Mouse (Mus musculus) frontal cortex, postnatal 10 days (tissue): ENCODE results near the gene Vps53.
"Not testable (repeated sequence)": the region's sequence is repeated elsewhere in the genome, so short reads cannot be mapped to it uniquely, and the experiment has no call there.

Experiments
- DNase-seq, 2 experiments: peaks; one replicate each; pipeline ENCODE4 v3.0.0; 2022; ENCODE audit warnings: low spot score in 2 of 2, mixed read lengths in 1 of 2

The Vps53 gene

DNA sequence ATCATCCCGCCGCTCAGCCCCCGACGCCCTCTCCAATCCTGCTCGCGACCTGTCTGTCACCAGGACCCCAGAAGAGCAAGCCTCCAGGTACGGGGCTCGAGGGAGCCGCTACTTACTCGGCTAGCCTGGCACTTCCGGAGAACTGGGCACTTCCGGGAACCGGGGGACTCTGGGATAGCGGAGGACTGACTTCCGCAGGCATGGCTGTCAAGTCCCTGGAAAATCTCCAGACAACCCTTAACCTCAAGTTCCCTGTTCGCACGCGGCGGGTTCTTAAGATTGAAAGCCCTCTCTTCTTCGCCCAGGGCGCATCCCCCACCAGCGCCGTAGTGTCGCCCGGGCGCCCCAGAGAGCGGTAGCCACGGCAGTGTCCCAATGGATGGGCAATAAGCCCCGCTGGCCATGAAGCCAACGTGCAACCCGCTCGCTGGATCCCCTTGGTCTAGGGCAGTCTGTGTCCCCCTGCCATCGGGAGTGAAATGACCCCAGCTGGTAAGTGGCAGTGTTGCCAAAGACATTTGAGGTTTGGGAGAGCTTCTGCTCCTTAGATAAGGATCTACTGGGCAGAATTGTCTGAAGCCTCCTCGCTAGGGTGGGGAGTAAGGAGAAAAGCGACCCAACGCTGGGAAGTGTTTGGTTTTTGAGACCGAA is at the start of gene Vps53, which contains the start of gene Fam57a:
Vps53 (minus strand) TSS at position 153 of the 651 bp plus-strand sequence.
Fam57a (plus strand) TSS at position 177 of the 651 bp plus-strand sequence.
- peak; percentile 72 to 81 for DNase-seq

DNA sequence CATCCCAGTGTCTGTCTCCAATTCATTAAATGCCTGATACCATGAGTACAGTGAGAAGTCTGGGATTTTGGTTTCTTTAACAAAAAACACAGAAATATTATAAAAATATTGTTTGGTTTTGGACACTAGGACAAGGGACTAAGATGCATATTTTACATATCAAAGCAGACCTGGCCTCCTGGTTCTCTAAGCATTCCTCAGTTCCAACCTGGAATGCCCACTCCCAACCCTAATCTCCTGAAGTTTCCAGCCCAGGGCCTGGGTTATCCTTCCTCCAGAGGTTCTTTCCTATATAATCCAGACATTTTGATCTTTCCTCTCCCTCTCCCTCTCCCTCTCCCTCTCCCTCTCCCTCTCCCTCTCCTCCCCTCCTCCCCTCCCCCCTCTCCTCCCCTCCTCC is 45.6 kb upstream of the Vps53 start:
- DNase-seq, result no peak

DNA sequence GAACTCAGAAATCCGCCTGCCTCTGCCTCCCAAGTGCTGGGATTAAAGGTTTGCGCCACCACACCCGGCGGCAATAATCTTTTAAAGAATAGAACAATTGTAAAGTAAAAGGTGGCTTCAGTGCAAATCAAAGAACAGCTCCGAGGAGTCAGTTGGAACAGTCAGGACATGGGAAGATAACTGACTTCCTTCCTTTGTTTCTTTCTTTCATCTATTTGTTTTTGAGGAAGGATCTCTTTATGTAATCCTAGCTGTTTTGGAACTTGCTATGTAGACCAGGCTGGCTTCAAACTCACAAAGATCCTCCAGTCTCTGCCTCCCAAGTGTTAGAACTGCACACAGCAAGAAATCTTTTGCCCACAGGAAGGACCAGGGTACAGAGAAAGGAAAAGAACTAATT is 45.2 kb upstream of the Vps53 start:
- no peak for DNase-seq

DNA sequence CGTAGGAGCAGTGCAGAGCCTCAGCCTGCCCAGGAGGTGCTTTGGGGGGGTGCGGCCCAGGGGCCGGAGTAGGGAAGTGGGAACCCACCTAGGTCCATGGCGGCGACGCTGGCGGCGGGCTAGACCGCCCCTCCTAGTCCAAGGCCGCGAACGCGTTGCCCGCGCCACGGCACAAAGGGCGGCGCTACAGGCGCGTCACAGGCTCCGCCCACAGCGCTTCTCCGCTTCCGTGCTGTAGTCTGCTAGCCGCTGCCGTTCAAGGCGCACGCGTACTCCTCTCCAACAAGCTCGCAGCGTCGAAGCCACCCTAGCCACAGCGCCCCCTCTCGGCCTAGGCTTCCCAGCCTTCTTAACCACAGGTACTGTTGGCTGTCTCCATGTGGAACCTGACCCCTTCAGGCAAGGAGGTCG is 37.9 kb upstream of the Vps53 start, which contains the start of the genes Dbil5 and Gemin4:
Dbil5 (plus strand) TSS at position 219 of the 411 bp plus-strand sequence.
Gemin4 (minus strand) TSS at position 275 of the 411 bp plus-strand sequence.
- DNase-seq, result peak; percentile 92 to 95

DNA sequence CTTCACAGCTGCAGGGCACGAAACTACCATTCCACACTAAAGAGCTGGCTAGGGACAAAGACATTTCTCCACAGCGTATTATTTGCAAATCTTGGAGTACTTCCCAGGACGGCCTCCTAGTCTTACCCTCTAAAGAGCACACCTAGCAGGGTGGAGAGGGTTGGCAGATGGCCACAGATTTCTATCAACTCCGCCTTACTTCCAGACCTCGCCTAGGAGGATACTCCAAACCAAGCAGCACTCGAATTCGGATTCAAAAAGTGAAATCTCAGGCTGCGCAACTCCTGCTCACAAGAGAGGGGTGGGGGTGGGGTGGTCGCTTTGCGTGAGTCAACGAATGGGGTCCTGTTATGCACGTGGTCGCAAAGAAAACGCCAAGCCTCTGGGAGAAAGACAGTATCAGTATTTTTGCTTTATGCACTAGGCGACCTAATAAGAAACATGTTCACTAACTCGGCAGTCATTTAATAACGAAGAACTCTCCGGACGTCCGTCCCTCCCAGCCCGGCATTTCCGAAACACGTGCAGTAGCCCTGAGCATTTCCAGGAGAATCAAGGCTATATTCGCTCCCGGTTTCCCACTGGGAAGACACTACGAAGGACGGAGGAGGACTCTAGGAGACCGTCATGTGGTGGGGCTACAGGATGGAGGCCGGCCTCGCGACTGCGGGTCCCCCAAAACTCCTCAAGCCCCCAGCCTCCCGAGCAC is 37.4 kb upstream of the Vps53 start:
- DNase-seq, result no peak

DNA sequence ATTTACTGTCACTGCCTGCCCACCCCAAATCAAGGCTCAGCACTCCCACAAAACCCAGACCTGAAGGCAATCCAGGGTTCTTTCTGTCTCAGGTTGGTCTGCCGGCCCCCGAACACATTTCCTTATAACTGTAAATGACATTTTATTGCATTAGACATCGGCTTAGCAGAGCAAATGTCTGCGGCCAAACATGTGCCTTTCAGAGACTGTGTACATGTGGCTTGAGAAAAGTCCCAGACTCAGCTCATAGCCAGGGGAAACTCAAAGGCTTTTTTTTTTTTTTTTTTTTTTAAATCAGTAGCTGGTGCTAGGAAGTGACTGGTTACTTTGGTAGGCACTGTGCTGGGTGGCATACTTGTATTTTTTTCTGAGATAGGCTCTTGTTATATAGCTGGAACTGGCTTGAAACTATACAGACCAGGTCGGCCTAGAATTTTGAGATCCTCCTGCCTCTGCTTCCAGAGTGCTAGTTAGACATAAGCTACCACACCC is 36.6 kb upstream of the Vps53 start:
- DNase-seq, result no peak

DNA sequence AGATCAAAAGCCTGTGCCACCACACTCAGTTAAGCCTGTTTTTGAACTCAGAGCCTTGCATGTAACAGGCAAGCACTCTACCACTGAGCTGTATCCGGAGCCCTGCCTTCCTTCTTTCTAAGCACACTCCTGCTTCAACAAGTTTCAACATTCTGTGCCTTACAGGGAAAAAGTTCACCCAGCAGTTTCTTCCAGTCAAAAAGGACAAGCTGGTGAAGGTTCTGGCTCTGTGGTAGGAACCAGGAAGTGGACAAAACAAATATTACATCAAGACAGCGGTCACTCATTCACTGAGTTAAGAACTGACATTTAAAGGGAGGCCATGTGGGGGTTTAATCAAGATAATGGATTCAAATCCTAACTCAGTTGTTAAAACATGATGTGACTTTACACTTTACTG is 35.6 kb upstream of the Vps53 start:
- DNase-seq, result no peak

DNA sequence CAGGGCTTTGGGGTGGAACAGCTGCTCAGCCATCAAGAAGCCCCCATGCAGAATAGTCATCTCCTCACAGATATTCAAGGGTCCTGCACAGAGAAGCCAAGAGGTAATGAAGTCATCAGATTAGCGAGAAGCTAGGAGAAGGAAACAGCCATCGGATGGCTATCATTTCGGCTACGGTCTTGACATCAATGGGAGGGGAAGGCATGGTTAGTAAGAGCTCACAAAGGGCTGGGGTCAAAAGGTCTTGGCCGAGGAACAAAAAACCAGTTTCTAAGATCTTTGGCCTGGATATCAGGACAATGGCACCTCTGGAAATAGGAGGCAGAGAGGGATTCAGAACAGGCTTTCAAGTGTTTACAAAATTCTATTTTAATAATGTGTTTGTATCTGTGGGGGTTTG is 34.4 kb upstream of the Vps53 start:
- no peak for DNase-seq

DNA sequence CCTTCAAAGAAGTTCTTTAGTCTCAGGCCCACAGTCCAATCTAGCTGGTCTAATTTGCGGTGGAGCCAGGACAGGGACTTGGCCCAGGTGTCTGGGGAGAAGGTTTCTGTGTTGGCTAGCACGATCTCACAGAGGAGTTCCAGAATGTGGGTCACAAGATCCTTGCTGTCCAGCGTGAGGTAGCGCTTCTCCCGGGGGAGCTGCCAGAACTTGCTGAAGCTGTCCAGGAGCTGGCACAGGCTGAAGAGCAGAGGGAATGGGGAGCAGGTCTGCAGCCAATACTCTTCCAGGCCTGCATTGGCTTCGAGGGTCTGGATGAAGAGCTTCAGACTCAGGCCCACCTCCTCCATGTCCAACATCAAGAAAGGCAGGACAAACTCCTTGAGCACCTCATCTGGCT is 32.1 kb upstream of the Vps53 start:
- DNase-seq, result not testable (repeated sequence)

DNA sequence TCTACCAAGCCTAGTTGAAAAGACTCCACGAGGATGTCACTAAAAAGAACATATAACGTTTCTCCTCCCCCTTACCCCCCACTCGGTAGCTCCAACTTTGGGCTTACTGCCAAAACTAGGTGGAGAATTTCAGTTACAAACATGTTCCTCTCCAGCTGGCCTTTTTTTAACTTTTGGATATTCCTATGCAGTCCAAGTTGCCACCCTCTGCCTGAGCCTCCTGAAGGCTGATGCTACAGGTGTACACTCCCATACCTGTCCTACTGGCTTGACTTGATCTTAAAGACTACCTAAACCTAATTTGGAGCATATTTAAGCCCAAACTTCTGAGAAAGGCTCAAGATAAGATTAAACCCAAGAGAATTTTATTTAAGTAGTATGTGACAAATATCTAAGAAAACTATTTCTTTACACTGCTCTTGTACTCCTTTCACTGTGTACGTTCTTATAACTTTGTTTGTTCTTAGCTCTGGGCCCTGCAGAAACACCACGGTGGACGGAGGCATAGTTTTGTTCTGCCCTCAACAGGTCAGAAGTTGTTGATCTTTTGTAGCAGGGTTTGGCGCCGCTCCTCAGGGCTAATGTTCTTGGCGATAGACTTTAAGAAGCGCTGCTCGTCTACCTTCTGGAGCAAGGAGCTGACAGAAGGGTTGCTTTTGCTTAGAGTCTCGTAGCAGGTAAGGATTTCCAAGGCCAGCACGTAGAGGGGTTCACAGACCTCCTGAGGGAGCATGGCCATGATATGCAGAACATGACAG is 31.0 kb upstream of the Vps53 start:
- DNase-seq, result no peak

DNA sequence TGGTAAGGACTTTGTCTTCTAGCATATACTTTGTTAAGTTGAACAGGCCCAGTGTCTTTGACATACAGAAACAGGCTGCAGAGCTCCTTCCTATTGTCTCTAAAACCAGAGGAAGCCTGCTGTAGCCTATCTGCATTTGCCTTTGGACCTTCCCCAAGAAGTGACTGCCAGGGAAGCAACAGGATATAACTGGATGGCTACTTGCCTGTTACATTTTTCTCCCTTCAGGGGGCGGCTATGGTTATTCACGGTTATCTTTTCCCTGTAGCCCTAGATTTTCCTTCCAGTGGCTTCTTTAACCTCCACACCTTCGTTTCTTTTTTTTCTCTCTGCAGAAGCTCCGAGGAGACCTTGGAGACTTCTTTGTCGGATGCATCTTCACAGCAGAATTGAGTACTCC is 27.3 kb upstream of the Vps53 start:
- DNase-seq, result no peak

DNA sequence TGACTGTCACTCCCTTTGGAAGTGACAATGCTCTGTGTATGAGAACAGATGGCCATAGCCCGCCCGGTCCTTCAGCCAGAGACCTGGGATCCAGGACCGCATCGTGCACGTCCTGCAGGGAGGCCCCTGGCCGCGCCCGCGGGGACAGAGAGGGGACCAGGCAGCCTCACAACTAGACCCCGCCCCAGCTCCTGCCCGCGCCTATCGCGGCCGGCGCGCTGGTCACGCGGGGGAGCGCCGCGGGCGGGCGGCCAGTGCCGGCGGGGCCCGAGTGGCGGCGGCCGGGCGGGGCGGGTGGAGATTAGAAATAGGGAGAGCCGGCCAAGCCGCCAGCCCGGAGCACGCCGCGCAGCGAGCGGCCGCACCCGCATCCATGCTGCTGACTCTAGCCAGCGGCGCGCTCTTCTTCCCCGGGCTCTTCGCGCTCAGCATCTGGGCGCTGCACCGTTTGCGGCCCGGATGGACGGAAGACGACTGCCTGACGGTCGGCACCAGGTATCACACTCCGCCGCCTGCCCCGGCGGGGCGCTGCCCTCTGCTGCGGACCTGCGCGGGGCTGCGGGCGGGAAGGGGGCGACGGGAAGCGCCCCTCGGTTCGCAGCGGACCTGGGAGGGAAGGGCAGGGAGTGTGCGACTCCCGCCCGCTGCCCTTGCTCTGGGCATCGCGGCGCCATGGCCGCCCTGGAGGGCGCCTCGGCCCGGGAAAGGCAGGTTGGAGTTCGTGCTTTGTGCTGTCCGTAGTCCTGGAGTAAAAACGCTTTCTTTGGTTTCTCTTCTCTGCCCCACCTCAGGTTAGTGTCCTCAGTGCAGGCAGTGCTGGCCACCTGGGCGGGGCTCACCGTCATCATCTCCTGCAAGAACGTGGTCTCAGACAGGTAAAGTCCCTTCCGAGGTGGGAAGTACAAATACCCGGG is 22.6 kb upstream of the Vps53 start:
- DNase-seq, result peak; percentile 62 to 82

DNA sequence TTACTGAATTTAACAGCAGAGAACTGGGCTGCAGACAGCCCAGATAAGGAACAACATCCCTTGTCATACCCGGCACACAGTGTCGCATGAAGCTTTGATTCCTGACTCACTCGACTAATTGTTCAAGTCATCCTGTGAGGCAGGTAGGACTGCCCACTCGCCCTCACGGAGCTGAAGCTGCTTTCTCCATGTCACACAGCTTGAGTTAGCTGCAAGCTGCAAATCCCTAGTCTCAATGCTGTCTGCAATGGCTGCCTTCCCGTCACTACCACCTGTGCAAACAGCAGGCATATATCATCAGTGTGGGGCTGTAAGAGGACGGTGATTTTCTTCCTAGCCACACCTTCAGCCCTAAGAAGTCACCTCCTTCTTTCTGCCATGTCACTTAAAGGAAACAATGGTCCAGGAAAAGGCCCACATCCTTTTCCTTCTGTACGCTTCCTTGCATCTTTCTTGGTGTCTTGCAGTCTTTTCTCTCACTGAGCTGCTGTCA is 17.6 kb upstream of the Vps53 start:
- no peak for DNase-seq

DNA sequence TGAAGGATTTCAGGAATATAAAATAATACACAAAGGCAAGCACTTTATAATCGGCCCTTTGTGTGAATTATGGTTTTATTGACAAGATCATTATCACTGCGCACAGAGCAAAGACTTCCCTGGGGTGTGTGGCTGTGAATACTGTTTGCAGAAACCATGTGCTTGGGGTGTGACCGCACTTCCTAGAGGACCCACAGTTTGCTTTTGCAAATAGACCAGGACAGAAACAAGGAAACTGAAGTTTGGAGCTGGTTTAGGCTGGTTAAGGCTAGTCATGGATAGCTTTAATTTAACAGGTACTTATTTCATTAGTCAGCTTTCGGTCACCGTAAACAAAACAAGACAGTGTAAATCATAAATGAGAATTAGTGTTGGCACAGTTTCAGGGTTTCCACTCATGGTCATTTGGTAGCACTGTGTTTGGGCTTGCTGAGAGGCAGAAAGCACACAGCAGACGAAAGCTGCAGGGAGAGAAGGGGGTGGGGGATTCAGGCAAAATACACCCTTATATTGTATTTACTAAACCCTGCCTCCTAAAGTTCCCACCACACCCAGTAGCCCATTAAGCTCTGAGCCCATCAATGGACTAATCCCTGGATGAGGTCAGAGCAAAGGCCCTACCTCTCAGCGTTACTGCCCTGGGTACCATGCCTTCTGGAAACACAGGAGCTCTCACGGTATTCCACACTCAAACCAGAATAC is 17.0 kb upstream of the Vps53 start:
- no peak for DNase-seq

DNA sequence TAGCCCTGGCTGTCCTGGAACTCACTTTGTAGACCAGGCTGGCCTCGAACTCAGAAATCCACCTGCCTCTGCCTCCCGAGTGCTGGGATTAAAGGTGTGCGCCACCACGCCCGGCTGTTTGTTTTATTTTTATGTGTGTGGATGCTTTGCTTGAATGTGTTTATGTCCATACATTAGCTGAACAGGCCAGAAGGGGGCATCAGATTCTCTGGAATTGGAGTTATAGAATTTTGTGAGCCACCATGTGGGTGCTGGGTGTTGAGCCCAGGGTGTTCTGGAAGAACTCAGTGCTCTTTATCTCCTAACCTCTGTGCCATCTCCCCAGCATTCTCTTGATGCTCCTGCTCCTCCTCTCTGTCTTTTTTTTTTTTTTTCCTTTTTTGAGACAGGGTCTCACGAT is 7.5 kb upstream of the Vps53 start:
- no peak for DNase-seq

DNA sequence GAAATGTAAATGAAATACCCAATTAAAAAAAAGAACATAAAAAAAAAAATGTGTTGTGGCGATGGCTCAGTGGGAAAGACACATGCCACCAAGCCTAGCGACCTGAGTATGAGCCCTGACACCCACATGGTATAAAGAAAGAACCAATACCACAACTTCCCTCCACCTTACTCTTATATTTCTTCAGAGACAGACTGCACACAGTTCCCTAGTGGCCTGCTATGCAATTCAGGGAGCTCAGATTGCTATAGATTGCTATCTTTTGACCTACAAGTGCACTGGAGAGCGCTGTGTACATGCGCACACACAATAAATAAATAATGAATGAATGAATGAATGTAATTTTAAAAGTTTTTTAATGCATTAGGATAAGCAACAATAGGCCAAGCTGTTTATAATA is 4.3 kb upstream of the Vps53 start:
- no peak for DNase-seq

DNA sequence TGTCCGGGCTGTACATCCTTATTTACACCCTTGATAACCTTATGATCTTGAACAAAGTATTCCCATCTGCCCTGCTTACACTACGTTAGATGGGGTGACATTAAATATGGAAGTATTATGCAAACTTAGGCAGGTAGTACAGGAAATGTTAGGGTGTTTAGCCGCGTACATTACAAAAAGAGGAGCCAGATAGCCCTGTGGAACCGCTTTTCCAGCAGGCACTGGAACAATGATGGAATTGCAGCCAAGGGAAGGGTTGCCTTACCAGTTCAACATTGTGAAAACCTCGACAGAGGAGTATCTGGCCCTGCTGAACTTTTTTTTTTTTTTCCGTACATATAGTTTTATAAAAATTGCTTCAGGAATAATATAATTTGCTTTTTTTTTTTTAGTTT is 696 bp upstream of the Vps53 start:
- DNase-seq, result no peak

DNA sequence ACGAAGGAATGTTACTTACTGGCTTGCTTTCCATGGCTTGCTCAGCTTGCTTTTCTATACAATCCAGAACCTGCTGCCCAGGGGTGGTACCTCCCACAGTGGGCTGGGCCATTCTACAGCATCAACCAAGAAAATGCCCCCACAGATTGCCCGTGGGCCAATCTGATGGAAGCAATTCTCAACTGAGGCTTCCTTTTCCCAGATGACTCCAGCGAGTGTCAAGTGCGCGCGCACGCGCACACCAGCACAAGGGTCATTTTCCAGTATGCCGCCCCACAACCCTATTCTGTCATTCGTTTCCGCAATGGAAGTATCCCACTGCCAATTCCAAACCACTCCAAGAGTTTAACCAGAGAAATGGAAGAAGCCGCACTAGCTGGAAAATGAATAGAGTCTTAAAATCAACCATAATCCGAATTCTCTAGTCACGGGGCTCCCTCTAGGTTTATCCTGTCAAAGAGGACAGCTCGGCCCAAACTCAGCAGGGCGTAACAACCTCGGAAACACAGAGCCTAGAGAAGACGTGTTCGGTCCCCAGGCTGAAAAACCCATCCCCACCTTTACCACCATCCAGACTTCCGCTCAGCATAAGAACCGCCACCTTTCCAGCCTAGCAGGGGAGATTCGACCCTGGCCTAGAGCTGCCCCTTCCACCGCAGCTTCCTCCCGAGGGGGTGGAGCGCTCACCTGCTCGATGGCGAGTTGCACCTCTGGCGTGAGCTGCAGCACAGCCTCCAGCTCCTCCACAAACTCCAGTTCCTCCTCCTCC is 537 bp downstream of the Vps53 start:
- DNase-seq, result peak; percentile 45 to 48

DNA sequence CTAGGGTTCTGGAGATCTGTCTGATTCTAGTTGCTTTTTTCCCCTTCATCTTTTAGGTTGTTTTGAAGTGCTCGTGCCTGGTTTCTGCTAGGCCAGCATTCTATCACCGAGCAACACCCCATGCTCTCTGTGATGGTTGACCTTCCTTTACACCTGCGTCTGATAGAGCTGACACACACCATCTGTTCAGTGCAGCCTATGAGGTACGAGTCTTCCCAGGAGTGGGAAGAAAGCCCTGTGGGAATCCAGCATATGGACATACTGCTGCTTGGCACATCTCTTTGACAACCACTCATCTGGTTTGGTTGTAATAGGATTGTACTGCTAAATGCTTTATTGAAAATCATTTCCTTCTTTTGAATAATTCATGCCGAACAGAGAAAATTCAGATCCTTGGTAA is 9.2 kb downstream of the Vps53 start:
- no peak for DNase-seq

DNA sequence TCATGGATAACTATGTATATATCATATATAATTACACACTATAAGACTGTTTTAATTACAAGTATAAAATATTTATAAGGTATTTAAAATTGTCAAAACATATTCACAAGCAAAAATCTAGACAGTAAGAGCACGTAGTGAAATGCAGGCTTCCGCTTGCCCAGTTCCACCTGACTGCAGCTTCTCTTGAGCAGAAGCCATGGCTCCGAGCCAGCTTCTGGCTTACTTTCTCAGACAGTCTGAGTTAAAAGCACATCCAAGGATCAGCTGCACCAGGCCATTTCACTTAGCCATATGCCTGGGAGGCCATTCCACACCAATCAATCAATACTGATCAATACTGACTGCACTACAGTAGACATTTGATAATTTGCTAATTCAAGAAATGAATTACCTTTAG is 10.5 kb downstream of the Vps53 start:
- no peak for DNase-seq
